Mouse (Mus musculus) cerebellum, adult 8-10 months (tissue): ENCODE results near the gene Agk.

ENCODE experiments used
- DNase-seq: peaks from one replicate; pipeline ENCODE4 v3.0.0; 2022

Gene Agk

DNA sequence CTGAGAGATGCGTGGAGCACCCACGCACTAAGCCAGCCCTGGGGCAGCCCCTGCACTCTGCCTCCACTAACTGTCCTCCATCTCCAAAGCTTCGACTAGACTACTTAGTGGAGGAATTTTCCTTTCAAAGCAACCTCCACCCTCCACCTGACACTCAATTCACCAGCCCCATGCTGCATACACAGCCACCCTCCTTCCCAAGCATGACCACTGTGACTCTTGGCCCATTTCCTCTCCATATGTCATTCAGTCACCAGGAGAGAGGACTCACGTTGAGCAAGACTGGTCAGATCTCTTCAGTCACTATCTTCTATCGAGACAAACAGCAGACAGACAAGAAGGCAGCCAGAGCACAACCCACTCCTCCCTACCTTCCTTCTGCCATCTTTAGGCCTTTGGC is 88.1 kb downstream of the Agk start:
- DNase-seq = peak; percentile 64

DNA sequence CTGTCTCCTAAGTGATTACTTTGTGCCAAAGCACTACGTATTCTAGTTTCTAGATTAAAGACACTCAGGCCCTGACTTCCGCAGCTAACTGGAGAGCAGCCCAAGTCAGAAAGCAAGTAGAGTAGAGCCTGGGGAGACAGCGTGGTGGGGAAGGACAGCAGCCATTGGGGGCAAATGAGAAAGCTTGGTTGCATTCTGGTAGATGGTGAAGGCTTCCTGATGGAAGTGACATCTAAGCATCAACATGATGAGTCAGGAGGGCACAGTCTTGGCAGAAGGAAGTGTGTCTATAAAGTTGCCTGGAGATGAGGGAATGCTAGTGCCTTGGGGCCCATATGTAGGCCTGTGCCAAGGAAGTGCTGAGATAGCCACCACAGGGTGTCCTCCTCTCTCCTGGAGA is 88.6 kb downstream of the Agk start:
- no peak for DNase-seq

DNA sequence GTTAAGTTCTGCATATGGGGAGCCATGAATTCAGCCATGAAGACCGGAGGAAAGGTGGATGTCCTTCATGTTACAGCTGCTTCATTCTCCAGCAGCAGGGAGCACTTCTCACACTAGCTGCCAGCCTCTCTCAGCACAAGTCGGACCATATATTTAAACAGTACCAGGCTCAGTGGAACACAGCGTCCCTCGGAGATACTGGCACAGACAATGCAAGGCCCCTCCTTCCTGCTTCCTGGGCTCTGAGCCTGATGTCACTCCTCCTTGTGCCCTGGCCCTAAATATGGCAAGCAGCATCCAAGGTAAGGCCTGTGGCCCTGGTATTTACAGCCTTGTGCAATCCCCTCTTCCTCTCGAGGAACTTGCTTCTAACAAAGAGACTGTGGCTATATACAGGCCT is 90.8 kb downstream of the Agk start:
- DNase-seq = no peak

DNA sequence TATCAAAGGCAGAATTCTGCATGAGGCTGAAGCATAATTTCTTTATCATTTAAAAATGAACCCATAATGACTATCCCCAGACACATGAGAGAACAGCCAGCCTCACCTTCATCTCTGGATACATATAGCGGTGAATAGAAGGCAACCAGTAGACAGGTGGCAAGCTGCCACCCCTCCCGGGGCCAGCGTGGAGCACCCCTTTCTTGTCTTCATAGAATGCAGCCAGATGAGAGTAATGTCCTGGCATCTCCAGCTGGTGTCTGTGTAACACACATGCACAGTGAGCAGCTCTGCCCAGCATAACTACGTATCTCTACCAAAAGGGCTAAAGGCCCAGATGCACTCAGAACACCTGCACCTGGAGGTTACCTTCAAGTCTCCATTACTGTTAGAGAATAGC is 93.4 kb downstream of the Agk start:
- DNase-seq = no peak

DNA sequence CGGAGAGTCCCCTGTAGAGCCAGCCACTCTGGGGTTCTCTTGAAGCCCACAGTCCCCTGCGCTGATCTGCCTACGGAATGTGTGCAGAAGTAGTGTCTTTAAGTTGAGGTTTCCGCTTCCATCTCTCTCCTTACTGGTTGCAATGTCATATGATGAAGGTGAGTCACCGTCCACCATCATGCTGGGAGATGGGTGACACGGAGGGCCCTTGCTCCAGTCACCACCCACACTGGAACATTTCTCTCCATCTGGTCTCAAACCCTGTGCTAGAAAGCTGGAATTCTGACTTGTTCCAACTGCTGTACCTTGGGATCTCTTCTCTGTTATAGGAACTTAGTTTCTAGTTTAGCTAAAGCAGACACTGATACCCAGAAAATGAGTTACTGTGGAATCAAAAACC is 96.1 kb downstream of the Agk start:
- no peak for DNase-seq

DNA sequence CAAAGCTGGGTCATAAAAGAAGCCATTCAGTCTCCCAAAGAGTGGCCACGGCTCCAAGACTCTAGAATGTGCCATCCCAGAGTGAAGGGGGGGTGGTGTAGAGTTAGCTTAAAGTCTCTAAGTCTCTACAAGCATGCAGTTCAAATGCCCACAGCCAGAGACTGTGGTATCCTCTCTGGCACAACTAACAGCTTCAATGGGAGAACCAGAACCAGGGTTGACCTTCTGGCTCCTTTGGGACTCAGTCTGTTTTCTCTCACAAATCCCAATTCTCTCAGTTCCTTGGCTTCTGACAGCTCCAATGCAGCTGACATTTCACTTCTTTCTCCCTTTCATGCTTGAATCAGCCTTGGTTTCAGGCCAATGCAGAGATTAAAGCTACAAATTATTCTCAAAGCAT is 98.0 kb downstream of the Agk start:
- DNase-seq = no peak

DNA sequence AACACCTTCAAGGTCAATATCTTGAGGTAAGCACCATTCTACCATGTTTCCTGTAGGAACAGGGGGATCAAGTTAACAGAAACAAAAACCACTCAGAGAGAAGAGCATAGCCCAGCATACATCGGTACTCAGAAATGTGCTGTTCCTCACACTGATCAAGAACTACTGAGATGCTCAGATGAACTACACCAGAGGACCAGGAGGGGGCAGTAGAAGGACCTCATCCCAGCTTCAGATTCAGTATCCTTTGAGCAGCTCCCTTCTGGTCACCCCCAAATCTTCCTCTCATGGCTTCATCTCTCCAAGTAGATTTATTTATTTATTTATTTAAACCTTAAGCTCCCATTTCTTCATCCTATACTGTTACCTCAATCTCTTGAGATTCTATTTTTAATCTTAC is 98.8 kb downstream of the Agk start:
- no peak for DNase-seq

DNA sequence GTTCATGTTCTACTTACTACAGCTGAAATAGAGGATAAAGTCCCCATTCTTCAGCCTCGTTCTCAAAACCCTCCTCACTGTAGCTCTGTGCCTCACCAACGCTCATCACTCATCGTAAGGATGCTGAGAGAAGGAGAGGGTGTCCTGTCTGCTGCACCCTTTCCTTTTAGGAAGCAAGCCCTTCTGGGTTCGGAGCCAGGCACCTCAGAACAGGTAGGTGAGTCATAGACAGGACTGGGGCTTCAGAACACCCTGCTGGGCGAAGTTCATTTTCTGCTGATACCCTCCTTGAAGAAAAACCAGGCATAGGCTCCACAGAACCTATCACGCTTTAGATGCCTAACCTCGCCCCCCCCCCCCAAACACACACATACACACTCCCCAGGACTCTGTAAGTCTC is 102.5 kb downstream of the Agk start:
- peak; percentile 48 for DNase-seq

DNA sequence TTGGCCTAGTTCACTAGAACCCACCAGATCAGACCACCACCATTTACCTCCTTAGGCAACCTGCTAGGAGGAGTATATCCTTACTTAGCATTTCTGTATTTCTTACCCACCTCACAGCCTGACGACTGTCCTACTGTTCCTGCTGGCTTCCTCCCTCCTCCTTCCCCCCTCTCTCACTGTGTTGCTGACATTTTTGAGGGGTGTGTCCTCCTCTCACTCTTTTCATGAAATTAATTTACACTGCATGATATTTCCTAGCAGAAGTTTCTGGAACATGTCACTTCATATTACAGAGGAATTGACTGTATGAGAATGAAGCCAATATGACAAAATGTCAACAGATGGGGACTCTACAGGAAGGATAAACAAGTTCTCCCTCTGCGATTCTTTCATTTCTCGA is 103.7 kb downstream of the Agk start:
- DNase-seq = peak; percentile 51

DNA sequence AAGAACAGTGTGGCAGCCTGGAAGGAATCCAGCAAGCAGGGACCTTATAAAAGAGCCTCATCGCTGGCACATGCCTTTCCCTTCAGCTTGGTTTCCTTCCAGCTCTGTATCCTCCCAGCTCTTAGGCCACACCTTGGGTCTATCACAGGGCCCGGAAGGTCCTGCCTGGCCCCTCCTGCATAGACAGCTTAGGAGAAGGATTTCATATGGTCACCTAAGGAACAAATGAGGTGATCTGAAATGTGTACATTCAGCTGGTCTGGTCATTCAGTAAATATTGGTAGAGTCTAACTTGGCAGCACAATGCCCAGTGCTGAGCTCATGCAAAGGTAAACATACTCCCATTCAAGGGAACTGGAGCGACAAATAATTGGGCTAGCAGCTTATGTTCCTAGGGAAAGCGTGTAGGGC is 104.6 kb downstream of the Agk start:
- DNase-seq = peak; percentile 78

DNA sequence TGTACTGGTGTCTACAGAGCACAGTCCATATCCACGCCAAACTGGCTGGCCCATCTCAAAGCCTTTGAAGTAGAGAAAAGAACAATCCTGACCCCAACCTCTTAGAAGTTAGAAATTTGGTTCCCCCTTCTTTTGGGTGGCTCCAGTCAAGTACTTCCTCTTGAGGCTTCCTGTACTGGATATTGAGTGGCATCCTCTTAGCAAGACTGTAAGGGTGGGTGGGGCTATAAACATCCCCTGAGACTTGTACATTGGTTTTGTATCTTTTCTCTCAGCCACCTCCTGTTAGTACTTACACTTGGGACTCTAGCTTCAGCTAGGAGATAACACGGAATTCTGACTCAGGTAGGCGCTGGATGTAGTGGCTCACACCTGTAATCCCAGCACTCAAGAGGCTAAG is 105.3 kb downstream of the Agk start:
- DNase-seq = peak; percentile 21

DNA sequence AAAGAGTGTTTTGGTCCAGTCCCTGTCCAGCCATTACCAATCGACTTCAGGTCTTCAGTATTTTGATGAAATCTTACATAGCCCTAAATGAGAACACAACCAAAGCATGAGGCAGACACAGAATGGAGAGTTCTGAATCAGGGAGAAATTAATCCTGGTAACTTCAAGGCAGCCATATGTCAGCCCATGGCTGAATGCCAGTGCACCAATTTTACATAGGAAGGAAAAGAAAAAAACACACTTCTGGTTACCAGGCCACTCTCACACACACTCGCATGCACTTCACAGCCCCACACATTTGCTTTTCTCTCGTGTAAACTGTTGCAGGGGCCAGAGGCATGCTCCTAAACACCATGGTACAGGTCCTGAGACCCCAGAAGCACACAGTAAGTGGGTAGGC is 105.9 kb downstream of the Agk start:
- DNase-seq = peak; percentile 62

DNA sequence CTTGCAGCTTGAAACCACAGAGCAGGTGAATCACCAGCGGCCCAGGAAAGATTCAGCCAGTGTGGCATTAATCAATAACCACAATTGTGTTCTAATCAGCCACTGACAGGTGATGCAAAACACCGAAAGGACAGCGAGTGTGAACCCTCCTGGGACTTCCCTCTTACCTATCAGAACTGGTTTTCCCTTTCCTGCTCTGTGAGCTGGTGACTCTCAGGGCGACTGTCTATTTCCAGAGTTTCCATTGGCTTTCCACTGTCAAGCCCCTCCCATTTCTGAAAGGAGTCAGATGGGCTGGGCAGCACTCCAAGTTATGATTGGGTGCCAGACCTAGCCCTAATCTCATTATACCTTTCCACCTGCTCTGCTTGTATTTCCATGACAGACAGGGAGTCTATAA is 106.4 kb downstream of the Agk start:
- DNase-seq = peak; percentile 87

DNA sequence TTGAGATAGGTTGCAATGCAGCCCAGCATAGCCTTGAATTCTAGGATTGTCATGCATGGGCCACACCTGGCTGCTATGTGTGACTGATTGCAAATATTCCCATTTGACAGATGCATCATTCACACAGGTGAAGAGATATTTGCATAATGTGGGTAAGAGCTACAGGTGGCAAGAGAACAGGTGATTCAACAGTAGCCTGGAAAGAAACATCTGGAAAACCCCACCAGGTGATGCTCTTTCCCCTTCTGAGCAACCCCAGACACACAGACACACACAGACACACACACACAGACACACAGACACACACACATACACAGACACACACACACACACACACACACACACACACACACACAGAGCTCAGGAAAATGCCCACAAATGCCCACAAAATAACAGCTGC is 106.8 kb downstream of the Agk start:
- DNase-seq = no peak

DNA sequence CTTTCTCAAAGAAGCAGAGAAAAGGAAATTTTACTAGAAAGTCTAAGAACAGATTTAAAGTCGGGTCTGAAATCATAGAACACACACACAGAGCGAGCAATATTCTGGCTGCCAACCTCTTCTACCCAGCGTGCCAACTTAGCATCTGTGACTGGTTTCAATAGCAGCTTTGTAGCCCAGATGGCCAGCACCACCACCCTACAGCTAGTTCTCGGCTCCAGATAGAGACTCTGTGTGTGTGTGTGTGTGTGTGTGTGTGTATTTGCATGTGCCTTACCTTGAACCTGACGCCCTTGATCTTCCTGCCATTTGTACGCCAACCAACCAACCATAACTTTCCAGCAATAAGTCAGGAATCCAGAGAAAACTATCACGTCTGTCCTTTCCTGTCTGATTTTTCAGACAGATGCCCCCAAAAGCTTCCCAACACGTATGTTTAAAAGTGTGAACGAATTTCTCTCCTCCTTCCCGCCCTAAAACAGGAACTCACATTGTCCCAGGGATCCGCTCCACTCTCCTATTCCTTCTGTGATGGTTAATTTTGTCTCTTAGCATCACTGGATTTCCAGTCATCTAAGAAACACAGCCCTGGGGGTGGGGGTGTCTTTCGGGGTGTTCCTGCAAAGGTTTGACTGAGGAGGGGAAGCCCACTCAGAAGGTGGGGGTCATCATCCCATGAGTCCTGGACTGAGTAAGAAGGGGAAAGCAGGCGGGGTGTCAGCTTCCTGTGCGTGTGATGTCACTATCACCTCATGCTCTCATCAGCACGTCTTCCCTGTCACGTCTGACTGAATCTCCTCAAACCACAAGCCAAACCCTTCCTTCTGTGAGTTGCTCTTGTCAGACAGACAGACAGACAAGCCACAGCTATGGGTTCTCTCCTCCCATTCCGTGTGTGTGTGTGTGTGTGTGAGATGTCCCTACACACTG is 107.6 kb downstream of the Agk start:
- peak; percentile 84 for DNase-seq

DNA sequence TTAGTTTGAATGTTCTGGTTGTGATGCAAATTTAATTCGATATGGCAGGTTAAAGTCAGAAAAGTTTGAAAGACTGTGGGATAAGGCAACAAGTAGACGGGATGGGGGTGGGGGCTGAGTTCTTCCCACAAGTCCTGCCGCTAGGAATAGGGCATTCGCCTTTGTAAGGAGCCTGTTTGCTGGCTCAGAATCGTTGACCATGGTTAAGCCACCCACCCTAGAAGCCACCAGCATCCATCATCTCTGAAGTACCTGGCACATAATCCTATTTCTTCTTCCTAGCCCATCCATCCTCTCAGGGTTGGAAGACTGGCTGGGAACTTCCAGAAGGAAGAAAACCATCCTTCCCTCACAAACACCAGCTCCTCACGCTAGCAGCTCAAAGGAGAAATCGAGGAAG is 109.7 kb downstream of the Agk start:
- peak; percentile 41 for DNase-seq

DNA sequence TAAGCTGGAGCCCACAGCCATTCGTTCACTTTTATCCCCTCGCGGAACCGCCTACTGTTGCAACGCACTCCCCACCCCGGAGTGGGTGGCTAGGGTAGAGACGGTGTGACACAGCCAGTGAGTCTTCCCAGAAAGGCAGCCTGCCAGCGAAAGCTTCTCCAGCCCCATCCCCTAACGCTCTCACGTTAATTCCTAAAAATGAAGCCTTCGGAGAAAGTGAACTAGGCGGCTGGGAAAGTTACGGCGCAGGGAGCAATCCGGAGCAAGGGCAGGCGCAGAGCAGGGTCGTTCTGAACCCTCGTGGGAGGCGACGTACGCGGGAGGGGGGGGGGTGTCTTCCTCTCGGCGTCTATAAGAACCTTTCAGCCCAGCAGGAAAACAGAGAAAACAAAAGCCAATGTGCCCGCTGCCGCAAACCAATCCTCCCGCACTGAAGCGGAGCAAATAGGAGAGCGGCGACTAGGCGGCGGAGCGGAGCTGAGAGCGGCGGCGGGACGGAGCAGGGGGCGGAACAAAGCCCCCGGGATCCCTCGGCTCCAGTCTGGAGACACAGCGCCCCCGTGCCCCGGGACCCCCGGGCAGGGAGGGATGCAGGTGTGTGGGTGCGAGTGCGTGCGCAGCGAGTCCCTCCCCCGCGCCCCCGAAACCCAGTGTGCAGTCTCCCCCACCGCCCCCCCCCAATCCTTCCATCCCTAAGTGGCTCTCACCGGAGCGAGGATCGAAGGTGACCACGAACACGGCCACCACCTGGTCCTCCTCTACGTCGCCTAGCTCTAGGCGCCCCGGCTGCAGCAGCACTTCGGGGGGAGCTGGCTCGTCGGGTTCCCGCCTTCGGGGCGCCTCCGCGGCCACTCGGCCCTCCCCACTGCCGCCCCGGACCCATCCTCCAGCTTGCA is 110.4 kb downstream of the Agk start:
- peak; percentile 70 for DNase-seq

DNA sequence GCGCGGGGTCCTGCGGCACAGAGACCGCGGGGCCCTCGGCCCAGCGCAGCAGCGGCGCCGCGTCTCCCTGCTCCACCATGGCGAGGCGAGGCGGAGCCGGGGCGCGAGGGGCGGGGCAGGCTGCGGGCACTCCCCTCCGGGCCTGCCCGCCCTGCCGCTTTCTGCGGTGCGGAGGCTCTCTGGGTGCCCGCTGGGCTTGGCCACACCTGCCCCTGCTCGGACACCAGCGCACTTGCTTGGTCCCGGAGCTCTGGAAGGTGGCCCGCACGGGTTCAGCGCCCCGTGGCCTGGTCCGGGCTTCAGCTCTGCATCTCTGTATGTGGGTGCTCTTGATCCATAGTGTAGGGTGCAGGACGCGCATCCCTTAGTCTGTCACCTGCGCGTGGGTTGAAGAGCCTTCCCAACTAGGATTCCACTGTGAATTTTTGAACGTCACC is 111.1 kb downstream of the Agk start, which contains the start of gene E330009J07Rik:
TSS of gene E330009J07Rik (minus strand) at position 89 of the 437 bp plus-strand sequence.
- DNase-seq = peak; percentile 92

DNA sequence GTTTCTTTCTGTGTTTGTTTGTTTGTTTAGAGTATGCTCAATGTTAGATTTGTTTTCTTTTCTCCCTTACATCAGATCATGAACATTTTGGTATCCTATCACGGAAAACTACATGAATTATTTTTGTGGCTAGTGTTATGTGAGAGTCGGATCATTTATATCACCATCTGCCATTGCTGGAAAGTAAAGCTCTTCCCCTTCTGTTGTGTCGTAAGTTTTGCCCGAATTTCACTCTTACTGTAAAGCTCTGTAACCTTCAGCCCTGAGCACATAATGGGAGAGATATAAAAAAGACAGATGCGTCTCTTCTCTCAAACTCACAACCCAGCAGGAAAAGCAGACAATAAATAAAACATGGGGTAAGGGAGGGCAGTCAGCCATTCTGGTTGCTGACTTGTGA is 114.0 kb downstream of the Agk start, which contains the start of gene Wee2:
TSS of gene Wee2 (plus strand) at position 153 of the 400 bp plus-strand sequence.
- DNase-seq = no peak

DNA sequence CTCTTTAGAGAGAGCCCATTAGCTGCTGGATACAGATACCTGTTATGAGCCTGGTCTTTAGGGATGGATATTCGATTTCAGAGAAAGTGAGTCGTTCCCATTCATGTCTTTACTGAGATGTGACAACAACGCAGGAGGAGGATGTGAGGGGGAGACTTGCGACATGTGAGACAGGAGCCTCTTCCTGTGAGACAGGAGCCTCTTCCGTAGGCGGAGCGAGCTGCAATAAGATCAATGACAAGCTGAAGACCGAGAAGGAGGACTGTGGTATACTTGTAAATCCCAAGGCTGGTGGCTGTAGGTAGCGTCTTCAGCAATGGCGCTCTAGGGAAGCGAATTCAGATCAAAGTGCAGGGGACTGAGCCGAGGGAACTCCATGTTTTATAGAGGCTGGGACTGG is 114.8 kb downstream of the Agk start:
- peak; percentile 5 for DNase-seq

DNA sequence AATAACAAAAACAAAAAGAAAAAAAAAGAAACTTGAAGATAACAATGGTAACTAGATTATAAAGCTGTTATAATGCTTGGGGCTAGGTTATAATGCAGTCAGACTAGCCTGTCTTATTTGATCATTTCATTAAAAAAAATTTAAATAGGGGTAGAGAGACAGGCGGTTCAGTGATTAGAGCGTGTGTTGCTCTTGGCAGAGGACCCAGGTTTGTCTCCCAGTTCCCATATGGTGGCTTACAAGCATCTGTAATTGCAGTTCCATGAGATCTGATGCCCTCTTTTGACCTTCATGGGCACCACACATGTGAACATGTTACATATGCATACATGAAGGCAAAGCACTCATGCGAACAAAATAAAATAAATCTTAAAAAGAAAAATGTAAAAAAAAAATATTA is 116.3 kb downstream of the Agk start:
- DNase-seq = no peak

DNA sequence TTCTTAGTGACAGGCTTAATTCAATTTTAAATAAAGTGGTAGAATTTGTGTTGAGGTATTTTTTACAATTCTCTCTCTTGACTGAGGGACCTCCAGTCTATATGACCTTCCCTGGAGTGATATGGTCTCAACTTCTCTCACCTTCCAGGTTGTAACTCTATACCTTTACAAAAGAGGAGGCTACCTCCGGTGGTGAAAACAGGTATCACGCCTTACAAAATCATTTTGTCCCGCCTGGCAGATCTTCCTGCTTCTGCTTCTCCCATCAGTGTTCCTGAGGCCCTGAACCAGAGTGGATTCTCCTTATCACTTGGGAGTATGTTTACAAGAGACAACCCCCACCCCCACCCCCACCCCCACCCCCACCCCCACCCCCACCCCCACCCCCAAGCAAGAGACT is 116.8 kb downstream of the Agk start:
- no peak for DNase-seq

DNA sequence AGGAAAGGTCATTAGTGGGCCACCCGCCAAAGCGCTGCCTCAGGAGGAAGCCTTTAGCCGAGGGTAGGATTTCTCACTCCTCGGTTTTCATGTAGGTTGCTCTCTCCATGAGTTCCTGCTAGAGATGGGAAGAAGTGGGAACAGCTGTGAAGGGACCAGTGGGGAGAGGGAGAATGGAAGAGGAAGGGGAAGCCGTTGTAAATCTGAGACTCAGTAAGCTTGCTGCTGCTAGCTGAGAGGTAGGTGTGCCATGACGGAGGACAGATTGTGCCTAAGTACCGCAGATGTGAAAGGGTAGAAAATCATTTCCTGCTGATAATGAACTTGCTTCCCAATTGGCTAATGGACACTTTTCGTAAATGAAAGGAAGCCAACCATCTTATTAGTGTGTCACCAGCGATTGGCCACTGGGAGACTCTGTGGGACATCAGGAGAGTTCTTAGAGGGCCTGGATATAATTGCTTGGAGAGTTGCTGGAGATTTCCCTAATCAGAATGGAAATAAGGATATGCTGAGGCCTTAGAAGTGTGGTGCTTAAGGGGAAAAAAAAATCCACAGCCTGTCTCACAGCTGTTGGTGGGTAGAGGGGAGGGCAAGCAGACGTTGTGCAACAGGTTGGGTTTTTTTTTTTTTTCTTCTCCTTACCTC is 118.4 kb downstream of the Agk start:
- no peak for DNase-seq
